ENCODE assay signal across 8 mouse cellular contexts in genomic region chr9:64021853-64022561, GRCm38 (mm10). TPM values are rescaled to one million over a fixed set of nuclear protein-coding genes. Genes with fewer than 3 reads are reported as not detected.
A peak's percentile ranks its signal among the peaks of the same experiment; 100 is the strongest.
DNase-seq lines count a peak whose midpoint lies in the region; ATAC-seq and TF ChIP-seq lines count a peak whose summit lies in the region.

Gene Smad6 (minus strand): TSS chr9:64022059.

- peaks cover 3 to 14% of the 10 kb centered on the region in 2 experiments; a peak in 3 of 4 replicates for H3K4me1 ChIP-seq in ES-E14 (ENCODE audit: control insufficient read depth in 2 of 2, insufficient read depth in 2 of 2, low read length in 2 of 2, poor library complexity in 1 of 2)
- peaks cover 33% of the 10 kb centered on the region for H3K4me1 ChIP-seq in lung, embryonic 15.5 days
- peaks cover 29% of the 10 kb centered on the region for H3K4me1 ChIP-seq in olfactory bulb, adult 2 months (ENCODE audit: control insufficient read depth, insufficient read depth, low read length)

- under 1% methylated on average over 56 of the region's 60 CpGs for WGBS in lung, embryonic 15.5 days
- under 1% methylated on average over 60 of the region's 60 CpGs for WGBS in olfactory bulb, adult 2 months

- H3K27me3 ChIP-seq in lung, embryonic 15.5 days, result no peaks in the 10 kb centered on the region

- H3K36me3 ChIP-seq in ES-E14 (ENCODE audit: control insufficient read depth, insufficient read depth, low read length, poor library complexity, severe bottlenecking), result no peaks in the 10 kb centered on the region
- no peaks in the 10 kb centered on the region for H3K36me3 ChIP-seq in lung, embryonic 15.5 days

- H3K27ac ChIP-seq in ES-E14 (ENCODE audit: insufficient read depth, low read depth, low read length, poor library complexity, severe bottlenecking), result peak within 1 kb of the TSS; percentile 78
- H3K27ac ChIP-seq in lung, embryonic 15.5 days, result peak within 1 kb of the TSS; percentile 99
- H3K27ac ChIP-seq in olfactory bulb, adult 2 months (ENCODE audit: insufficient read depth, low read depth, low read length), result no peak within 1 kb of the TSS

- H3K4me3 ChIP-seq in ES-E14 (ENCODE audit: insufficient read depth in 1 of 2, low read depth in 1 of 2, low read length in 2 of 2, poor library complexity in 1 of 2, severe bottlenecking in 1 of 2), result peak within 1 kb of the TSS; percentile 77
- H3K4me3 ChIP-seq in lung, embryonic 15.5 days, result peak within 1 kb of the TSS; percentile 88
- H3K4me3 ChIP-seq in olfactory bulb, adult 2 months (ENCODE audit: insufficient read depth, low read depth, low read length), result peak within 1 kb of the TSS; percentile 46

- peak; percentile 79 for ATAC-seq in lung, embryonic 15.5 days (ENCODE audit: borderline replicate concordance, extremely low read depth, low FRiP score, low TSS enrichment)

- no peak for TF ChIP-seq POLR2A in olfactory bulb, adult 2 months (IDR thresholded peaks at IDR 0.05; ENCODE audit: insufficient read depth, low read depth, low read length)

- in situ Hi-C loops in ES-E14 (cut with MboI; ENCODE audit: low sequenced_read_pairs in 2 of 2, unreplicated experiment in 2 of 2), result loop anchor here in 1 of 2 experiments (10.0 kb wide), 1 partner anchor 63 kb away; no protein-coding TSS in a partner anchor

- no peaks in the 10 kb centered on the region for H3K9me3 ChIP-seq in ES-E14 (ENCODE audit: control insufficient read depth, insufficient read depth, low read depth, low read length)
- no peaks in the 10 kb centered on the region for H3K9me3 ChIP-seq in lung, embryonic 15.5 days

- H3K9ac ChIP-seq in ES-E14 (ENCODE audit: insufficient read depth, low read depth, low read length, poor library complexity, severe bottlenecking), result peak within 1 kb of the TSS; percentile 66
- peak within 1 kb of the TSS; percentile 98 for H3K9ac ChIP-seq in lung, embryonic 15.5 days

- H3K4me2 ChIP-seq in lung, embryonic 15.5 days, result peak within 1 kb of the TSS; percentile 94

- DNase-seq in ES-E14 (ENCODE audit: low read depth, low spot score), result peak; percentile 92
- DNase-seq in c-Kit-positive CD71-negative TER-119-negative erythroid progenitor cells, embryonic 14.5 days (ENCODE audit: low read depth), result peak; percentile 92
- DNase-seq in forelimb bud, embryonic 11.5 days (ENCODE audit: low read depth, low spot score), result peak; percentile 96
- DNase-seq in heart, postnatal 4 days, result peak; percentile 93
- DNase-seq in layer of hippocampus, adult 8-10 months (ENCODE audit: low spot score in 2 of 2), result peak; percentile 61 to 71
- peak; percentile 71 for DNase-seq in thymus, postnatal 25 days

- TF ChIP-seq CTCF in olfactory bulb, adult 2 months (IDR thresholded peaks at IDR 0.05; ENCODE audit: insufficient read depth, low read depth, low read length), result no peak

TF ChIP-seq in ES-E14, 5 proteins besides CTCF, POLR2A, EP300 and RAD21:
- TF ChIP-seq MAFK (IDR thresholded peaks at IDR 0.05; ENCODE audit: insufficient read depth, low read depth, low read length) (no peak), CHD2 (IDR thresholded peaks at IDR 0.05; ENCODE audit: low read depth, low read length) (no peak), ZC3H11A (IDR thresholded peaks at IDR 0.05; ENCODE audit: borderline replicate concordance, low read depth, low read length) (no peak), ZNF384 (IDR thresholded peaks at IDR 0.05; ENCODE audit: low read depth, low read length) (no peak), HCFC1 (IDR thresholded peaks at IDR 0.05; ENCODE audit: borderline replicate concordance, insufficient read depth, low read length) (no peak)

RNA-seq across cellular contexts. Expression of gene Smad6, which starts in this region (rescaled TPM):
- 6.8 and 8.7 TPM in 2 replicates for total RNA-seq in ES-E14 (2012; rRNA removed)
- total RNA-seq in heart, postnatal 4 days (2021), result 10 to 100 TPM; 18.5 to 20.1 TPM
- 1 to 10 TPM; 1.7 to 2.5 (median 2.0) TPM for total RNA-seq in layer of hippocampus, adult 8-10 months (2022)
- 13.2 and 14.1 TPM in 2 replicates for polyA plus RNA-seq in lung, embryonic 15.5 days (2015; fragmentation: Nextera tagmentation; extraction: Ambion mirVana)
- not detected in 2 replicates for polyA plus RNA-seq in olfactory bulb, adult 2 months (2012; ENCODE audit: insufficient read depth, insufficient read length, low replicate concordance, missing spikeins)

Comparison
In these comparisons a context has a peak if more than half of its experiments do, and no peak if none do; other contexts are left out.
1. RNA of gene Smad6 (polyA plus RNA-seq): 13.2 to 14.1 TPM in lung, embryonic 15.5 days; not detected in olfactory bulb, adult 2 months; every median in the first group is over 10 times any median in the second.
2. Peak in every context shown above with its lines, with median percentiles within 50 percentile points of each other: DNase-seq and H3K4me3 ChIP-seq.